Mouse (Mus musculus) liver, postnatal 0 days (tissue): ENCODE results near the gene Gstm2. TPM values are rescaled to one million over a fixed set of nuclear protein-coding genes. Genes with fewer than 3 reads are reported as not detected.
"Not testable (repeated sequence)": the region's sequence is repeated elsewhere in the genome, so short reads cannot be mapped to it uniquely, and the experiment has no call there.

Experiments used
- ATAC-seq: fragments of 200-750 bp; cut with Nextera tagmentation; 2 replicates; pipeline ENCODE4 v1.8.0; 2017; ENCODE audit warnings: mild to moderate bottlenecking, moderate library complexity
- DNase-seq: peaks from one replicate; pipeline ENCODE4 v3.0.0-alpha.2; 2016
- H3K27ac ChIP-seq: fragments of 300-500 bp; sonication (generic); 2 replicates; pipeline ENCODE4 v1.5.1; 2014; ENCODE audit warnings: antibody characterized with exemption, moderate library complexity, mild to moderate bottlenecking, low read depth
- H3K27me3 ChIP-seq: fragments of 300-500 bp; sonication (generic); 2 replicates; pipeline ENCODE4 v1.6.1; 2014; ENCODE audit warnings: low read length, control low read depth, mixed read lengths; ENCODE audit not compliant: insufficient read depth
- H3K36me3 ChIP-seq: fragments of 300-500 bp; sonication (generic); replicated peaks from 2 replicates; pipeline ENCODE4 v1.6.1; 2014; ENCODE audit warnings: mild to moderate bottlenecking, control low read depth, low read length, moderate library complexity, mixed read lengths; ENCODE audit not compliant: insufficient read depth
- H3K4me1 ChIP-seq: fragments of 300-500 bp; sonication (generic); 2 replicates; pipeline ENCODE4 v1.6.1; 2014; ENCODE audit warnings: antibody characterized with exemption, mild to moderate bottlenecking, control low read depth; ENCODE audit not compliant: insufficient read depth
- H3K4me2 ChIP-seq: fragments of 300-500 bp; sonication (generic); 2 replicates; pipeline ENCODE4 v1.6.1; 2014; ENCODE audit warnings: low read depth, mild to moderate bottlenecking, low read length, moderate library complexity, mixed read lengths
- H3K4me3 ChIP-seq: fragments of 300-500 bp; sonication (generic); 2 replicates; pipeline ENCODE4 v1.5.1; 2014; ENCODE audit warnings: low read depth, low read length
- H3K9ac ChIP-seq: fragments of 300-500 bp; sonication (generic); replicated peaks from 2 replicates; pipeline ENCODE4 v1.6.1; 2014; ENCODE audit warnings: mild to moderate bottlenecking, moderate library complexity
- H3K9me3 ChIP-seq: fragments of 300-500 bp; sonication (generic); 2 replicates; pipeline ENCODE4 v1.6.1; 2016; ENCODE audit warnings: mild to moderate bottlenecking, control low read depth, low read length, mixed read lengths
- CTCF ChIP-seq: sonication (generic); IDR thresholded peaks from 2 replicates; pipeline ENCODE4 v1.5.1; 2016; ENCODE audit warnings: antibody characterized with exemption, low read depth
- EP300 ChIP-seq: IDR thresholded peaks from 2 replicates; pipeline ENCODE4 v1.6.1; 2016; ENCODE audit warnings: antibody characterized with exemption, low read depth, mild to moderate bottlenecking
- WGBS: fragments of 180-500 bp; shearing (Covaris S2); extraction: QIAGEN DNeasy Blood & Tissue Kit; methylation state at CpG from one replicate; pipeline ENCODE4 v1.1.7; 2014; ENCODE audit not compliant: insufficient replicate concordance; 5-methylcytosine and 5-hydroxymethylcytosine counted together
- polyA plus RNA-seq: library from polyadenylated mRNA; unstranded; fragments of >200 nt; fragmentation: Nextera tagmentation; extraction: Ambion mirVana; gene quantifications from 2 replicates; pipeline ENCODE4 v1.2.1, GENCODE M21; 2015

The Gstm2 gene
- polyA plus RNA-seq, 1 experiment from 2014 or later, result 11.7 TPM

DNA sequence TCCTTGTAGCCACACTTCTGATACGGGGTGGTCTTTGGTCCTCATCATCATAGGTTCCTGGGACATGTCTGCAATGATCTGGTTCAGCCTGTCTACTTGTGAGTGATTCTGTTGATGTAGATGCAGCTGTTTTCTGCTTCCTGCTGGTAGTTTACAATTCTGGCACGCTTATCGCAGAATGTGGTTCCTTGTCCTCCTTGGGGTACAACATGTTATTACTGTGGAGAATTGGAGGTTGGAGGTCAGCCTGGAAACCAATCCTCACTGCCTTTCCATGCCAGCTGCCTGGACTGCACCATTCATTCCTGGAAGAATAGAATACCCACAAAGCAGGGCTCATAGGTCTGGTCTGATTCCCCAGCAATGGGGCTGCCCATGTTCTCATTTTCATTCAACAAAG, 13.2 kb upstream of the Gstm2 start:
- H3K4me3 ChIP-seq, result no peak overlapping the region
- no peak for TF ChIP-seq EP300
- TF ChIP-seq CTCF, result no peak
- WGBS, result 76% methylated on average over 3 of the region's 3 CpGs
- no peak overlapping the region for H3K9ac ChIP-seq
- DNase-seq (no peak), ATAC-seq (no peak)
- no peaks in the 10 kb centered on the region for H3K9me3 ChIP-seq
- no peak overlapping the region for H3K27ac ChIP-seq
- no peaks in the 10 kb centered on the region for H3K27me3 ChIP-seq
- H3K36me3 ChIP-seq, result no peaks in the 10 kb centered on the region
- no peaks in the 10 kb centered on the region for H3K4me1 ChIP-seq
- no peak overlapping the region for H3K4me2 ChIP-seq

- no peak overlapping the region for H3K27ac ChIP-seq
- H3K4me2 ChIP-seq, result no peak overlapping the region
- 76% methylated on average over 3 of the region's 3 CpGs for WGBS
- no peak overlapping the region for H3K9ac ChIP-seq
- no peaks in the 10 kb centered on the region for H3K4me1 ChIP-seq
- DNase-seq (no peak), ATAC-seq (no peak)
- H3K36me3 ChIP-seq, result no peaks in the 10 kb centered on the region
- TF ChIP-seq EP300 (no peak), CTCF (no peak)
- no peak overlapping the region for H3K4me3 ChIP-seq
- 0 out of 2 replicates have a peak, but pooled peaks cover 3% of the 10 kb centered on the region for H3K9me3 ChIP-seq
- no peaks in the 10 kb centered on the region for H3K27me3 ChIP-seq
Measured at GRCm38 (mm10) chr3:107998591-107998990, 12.3 kb upstream of the Gstm2 start.

GRCm38 (mm10) chr3:107996576-107996975, 10.3 kb upstream of the Gstm2 start:
- no peak for DNase-seq
- TF ChIP-seq EP300 (no peak), CTCF (no peak)
- H3K27me3 ChIP-seq, result no peaks in the 10 kb centered on the region
- no peak for ATAC-seq
- no peaks in the 10 kb centered on the region for H3K36me3 ChIP-seq
- no peak overlapping the region for H3K4me3 ChIP-seq
- H3K9me3 ChIP-seq, result 0 out of 2 replicates have a peak, but pooled peaks cover 4% of the 10 kb centered on the region
- H3K27ac ChIP-seq, result no peak overlapping the region
- 66% methylated on average over 4 of the region's 4 CpGs for WGBS
- no peak overlapping the region for H3K4me2 ChIP-seq
- H3K4me1 ChIP-seq, result no peaks in the 10 kb centered on the region
- H3K9ac ChIP-seq, result no peak overlapping the region

GRCm38 (mm10) chr3:107995974-107996373, 9.7 kb upstream of the Gstm2 start:
- not testable (repeated sequence) for H3K4me3 ChIP-seq, DNase-seq, ATAC-seq, H3K4me1 ChIP-seq, H3K9ac ChIP-seq, H3K27me3 ChIP-seq, H3K9me3 ChIP-seq, H3K27ac ChIP-seq, H3K4me2 ChIP-seq, H3K36me3 ChIP-seq
- 82% methylated on average over 2 of the region's 2 CpGs for WGBS

- 82% methylated on average over 2 of the region's 2 CpGs for WGBS
- not testable (repeated sequence) for H3K36me3 ChIP-seq, H3K9me3 ChIP-seq, H3K4me2 ChIP-seq, H3K27ac ChIP-seq, H3K4me1 ChIP-seq, DNase-seq, H3K4me3 ChIP-seq, H3K9ac ChIP-seq, ATAC-seq, H3K27me3 ChIP-seq
Measured at GRCm38 (mm10) chr3:107985141-107985540, 1.1 kb downstream of the Gstm2 start.

DNA sequence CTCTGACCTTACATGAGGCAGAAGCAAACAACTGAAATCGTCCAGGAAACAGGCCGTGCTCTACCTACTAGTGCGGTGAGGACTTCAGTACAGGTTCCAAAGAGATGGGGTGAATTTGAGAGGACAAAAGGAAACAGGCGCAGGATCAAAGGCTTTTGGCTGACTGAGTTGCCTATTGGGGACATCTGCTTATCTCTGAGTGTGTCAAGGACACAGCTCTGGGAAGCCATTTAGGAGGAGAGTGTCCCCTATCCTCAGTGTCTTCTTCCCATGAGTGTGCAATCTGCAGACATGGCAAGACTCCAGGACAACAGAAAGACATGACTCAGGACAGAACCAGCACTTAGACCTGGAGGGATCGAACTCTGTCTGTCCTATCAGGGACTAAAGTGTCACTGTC, 1.8 kb downstream of the Gstm2 start:
- H3K4me3 ChIP-seq, result no peak overlapping the region
- ATAC-seq (no peak), DNase-seq (no peak)
- H3K9ac ChIP-seq, result no peak overlapping the region
- peaks cover 4% of the 10 kb centered on the region; the same call in 1 of the 2 replicates for H3K4me1 ChIP-seq
- no peaks in the 10 kb centered on the region for H3K9me3 ChIP-seq
- H3K4me2 ChIP-seq, result no peak overlapping the region
- TF ChIP-seq EP300 (no peak), CTCF (no peak)
- no peak overlapping the region for H3K27ac ChIP-seq
- H3K27me3 ChIP-seq, result no peaks in the 10 kb centered on the region
- 44% methylated on average over 5 of the region's 5 CpGs for WGBS
- H3K36me3 ChIP-seq, result no peaks in the 10 kb centered on the region

DNA sequence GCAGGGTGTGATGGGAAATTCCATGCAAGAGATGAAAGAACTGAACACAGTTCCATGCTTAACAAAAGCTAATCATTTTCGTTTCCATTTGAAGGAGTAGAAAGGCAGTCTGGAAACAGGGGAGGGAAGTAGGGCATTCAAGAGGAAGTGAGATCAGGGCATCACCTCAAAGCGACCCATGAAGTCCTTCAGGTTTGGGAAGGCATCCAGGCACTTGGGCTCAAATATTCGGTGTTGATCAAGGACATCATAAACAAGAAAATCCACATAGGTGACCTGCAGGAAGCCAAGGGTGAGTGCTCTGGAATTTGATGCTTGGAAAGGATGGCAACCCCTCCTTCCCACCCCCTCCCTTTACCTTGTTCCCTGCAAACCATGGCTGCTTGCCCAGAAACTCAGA, 2.5 kb downstream of the Gstm2 start:
- no peaks in the 10 kb centered on the region for H3K9me3 ChIP-seq
- DNase-seq (no peak), ATAC-seq (no peak)
- no peaks in the 10 kb centered on the region for H3K27me3 ChIP-seq
- H3K9ac ChIP-seq, result no peak overlapping the region
- H3K27ac ChIP-seq, result no peak overlapping the region
- peaks cover 4% of the 10 kb centered on the region; the same call in 1 of the 2 replicates for H3K4me1 ChIP-seq
- no peak overlapping the region for H3K4me3 ChIP-seq
- TF ChIP-seq EP300 (no peak), CTCF (no peak)
- no peaks in the 10 kb centered on the region for H3K36me3 ChIP-seq
- WGBS, result 55% methylated on average over 3 of the region's 3 CpGs
- no peak overlapping the region for H3K4me2 ChIP-seq
